Mouse (Mus musculus) megakaryocyte, embryonic 14.5 days (primary cell): ENCODE measurements at regions not wholly inside any gene's neighbourhood (a gene's known extent, or its start where the extent isn't known, plus 50 kb on each side); places are given as distances from the start of the nearest gene placed in this dataset.

ENCODE experiments used
- FLI1 ChIP-seq: IDR thresholded peaks from 2 replicates; pipeline ENCODE4 v1.6.1; 2012; ENCODE audit warnings: low read length, inconsistent platforms, mixed read lengths
- GATA1 ChIP-seq: IDR thresholded peaks from 3 replicates; pipeline ENCODE4 v1.6.1; 2012; ENCODE audit warnings: mixed read lengths, low read length, inconsistent platforms, borderline replicate concordance

DNA sequence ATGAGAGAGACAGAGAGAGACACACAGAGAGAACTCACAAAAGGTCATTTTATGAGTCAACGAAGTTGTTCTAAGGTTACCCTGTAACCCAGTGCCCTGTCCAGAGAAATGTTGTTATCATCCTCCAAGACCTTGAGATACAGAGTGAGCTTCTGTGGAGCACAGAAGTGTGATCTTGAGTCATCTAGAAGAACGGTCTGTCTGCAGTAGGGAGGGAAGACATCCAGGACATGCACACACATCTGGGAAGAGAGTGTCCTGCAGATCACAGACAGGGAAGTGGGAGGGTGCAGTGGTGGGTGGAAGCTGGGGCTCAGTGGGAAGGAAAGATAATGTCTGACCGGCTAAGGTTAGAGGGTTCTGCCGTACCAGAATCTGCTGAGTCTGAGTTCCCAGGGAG lies 155.3 kb downstream of the Fam169b start:
- TF ChIP-seq GATA1 (no peak), FLI1 (no peak)
